Mouse (Mus musculus) forebrain, embryonic 16.5 days (tissue): Measurements from ENCODE around the gene Cab39l. TPM values are rescaled to one million over a fixed set of nuclear protein-coding genes. Genes with fewer than 3 reads are reported as not detected.
A peak's percentile ranks its signal among the peaks of the same experiment; 100 is the strongest.

Experiments
- ATAC-seq: fragments of 200-750 bp; cut with Nextera tagmentation; 2 replicates; pipeline ENCODE4 v1.8.0; 2017; ENCODE audit warnings: mild to moderate bottlenecking, moderate library complexity
- H3K27ac ChIP-seq: fragments of 300-500 bp; sonication (generic); 2 replicates; pipeline ENCODE4 v1.5.1; 2014; ENCODE audit warnings: low read length, control low read depth
- H3K27me3 ChIP-seq: fragments of 300-500 bp; sonication (generic); replicated peaks from 2 replicates; pipeline ENCODE4 v1.6.1; 2014; ENCODE audit warnings: low read length; ENCODE audit not compliant: control insufficient read depth, insufficient read depth
- H3K36me3 ChIP-seq: fragments of 300-500 bp; sonication (generic); 2 replicates; pipeline ENCODE4 v1.6.1; 2014; ENCODE audit not compliant: control insufficient read depth, insufficient read depth
- H3K4me1 ChIP-seq: fragments of 300-500 bp; sonication (generic); replicated peaks from 2 replicates; pipeline ENCODE4 v1.6.1; 2014; ENCODE audit warnings: low read length; ENCODE audit not compliant: control insufficient read depth, insufficient read depth
- H3K4me2 ChIP-seq: fragments of 300-500 bp; sonication (generic); 2 replicates; pipeline ENCODE4 v1.6.1; 2014; ENCODE audit warnings: mild to moderate bottlenecking, low read length, control low read depth
- H3K4me3 ChIP-seq: fragments of 300-500 bp; sonication (generic); replicated peaks from 2 replicates; pipeline ENCODE4 v1.5.1; 2014; ENCODE audit warnings: mild to moderate bottlenecking, low read length, control low read depth
- H3K9ac ChIP-seq: fragments of 300-500 bp; sonication (generic); replicated peaks from 2 replicates; pipeline ENCODE4 v1.6.1; 2014; ENCODE audit warnings: low read depth, low read length, control low read depth
- H3K9me3 ChIP-seq: fragments of 300-500 bp; sonication (generic); 2 replicates; pipeline ENCODE4 v1.6.1; 2016; ENCODE audit warnings: low read length; ENCODE audit not compliant: control insufficient read depth
- WGBS: fragments of 180-500 bp; shearing (Covaris S2); extraction: QIAGEN DNeasy Blood & Tissue Kit; methylation state at CpG from one replicate; pipeline ENCODE4 v1.1.7; 2014; 5-methylcytosine and 5-hydroxymethylcytosine counted together
- polyA plus RNA-seq: library from polyadenylated mRNA; unstranded; fragments of >200 nt; fragmentation: Nextera tagmentation; extraction: Ambion mirVana; gene quantifications from 2 replicates; pipeline ENCODE4 v1.2.1, GENCODE M21; 2015

The Cab39l gene
- polyA plus RNA-seq, 1 experiment from 2014 or later, result 23.5 TPM

DNA sequence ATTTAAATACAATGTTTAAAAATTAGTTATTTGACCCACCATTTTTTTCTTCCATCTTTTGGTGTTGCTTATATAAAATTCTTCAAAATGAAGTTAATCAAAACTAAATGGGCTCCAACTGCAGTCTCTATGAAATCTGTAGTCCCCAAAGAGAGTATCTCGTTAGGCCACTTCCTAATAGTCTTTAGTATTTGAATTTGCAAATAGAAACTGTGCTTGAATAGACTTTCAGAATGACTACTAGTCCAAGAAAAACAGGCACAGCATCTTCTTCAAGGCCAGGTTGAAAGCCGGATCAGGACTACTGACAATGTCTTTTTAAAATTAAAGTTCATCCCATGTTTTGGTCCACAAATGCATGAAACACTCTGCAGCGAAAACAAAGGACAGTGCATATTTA, 3.4 kb upstream of the Cab39l start:
- H3K9me3 ChIP-seq, result no peaks in the 10 kb centered on the region
- ATAC-seq, result no peak
- H3K4me3 ChIP-seq, result no peak overlapping the region
- no peak overlapping the region for H3K4me2 ChIP-seq
- H3K27ac ChIP-seq, result no peak overlapping the region
- H3K9ac ChIP-seq, result no peak overlapping the region
- peaks cover 10% of the 10 kb centered on the region for H3K4me1 ChIP-seq
- H3K36me3 ChIP-seq, result no peaks in the 10 kb centered on the region
- no peaks in the 10 kb centered on the region for H3K27me3 ChIP-seq
- 69% methylated on average over 3 of the region's 3 CpGs for WGBS

DNA sequence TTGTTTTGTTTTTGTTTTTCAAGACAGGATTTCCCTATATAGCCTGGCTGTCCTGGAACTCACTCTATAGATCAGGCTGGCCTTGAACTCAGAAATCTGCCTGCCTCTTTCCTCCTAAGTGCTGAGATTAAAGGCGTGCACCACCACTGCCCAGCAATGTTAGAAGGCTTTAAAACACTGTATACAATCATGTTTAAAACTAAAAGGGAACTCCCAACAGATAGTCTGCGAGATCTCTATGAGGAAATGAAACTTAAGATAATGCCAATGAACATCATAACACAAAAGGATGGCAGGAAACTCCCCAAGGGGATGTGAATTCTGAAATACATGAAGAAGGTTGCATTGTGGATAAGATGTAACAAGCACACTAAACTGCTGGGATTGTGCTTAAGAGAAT, 2.3 kb upstream of the Cab39l start:
- Histone ChIP-seq H3K4me1 (peaks cover 10% of the 10 kb centered on the region), H3K27me3 (no peaks in the 10 kb centered on the region), H3K27ac (no peak overlapping the region), H3K4me3 (no peak overlapping the region), H3K9me3 (no peaks in the 10 kb centered on the region), H3K9ac (no peak overlapping the region), H3K4me2 (no peak overlapping the region), H3K36me3 (no peaks in the 10 kb centered on the region)
- no peak for ATAC-seq
- WGBS, result 89% methylated on average over 2 of the region's 2 CpGs

DNA sequence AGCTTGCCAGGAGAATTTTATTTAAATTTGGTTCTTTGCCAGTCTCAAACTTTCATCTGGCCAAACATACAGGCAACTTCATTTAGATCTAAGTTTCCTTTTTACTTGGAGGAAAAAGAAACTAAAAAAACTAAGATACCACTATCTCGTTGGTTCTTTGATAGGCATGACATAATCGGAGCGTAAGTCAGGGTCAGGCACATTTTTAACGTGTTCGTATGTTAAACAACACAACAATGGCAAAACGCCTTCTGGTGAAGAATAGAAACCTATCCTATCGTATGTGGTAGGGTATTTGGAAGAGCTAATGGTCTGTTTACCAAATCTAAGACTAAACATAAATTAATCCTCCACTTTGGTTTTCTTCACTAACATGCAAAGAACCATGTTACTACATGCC, 733 bp upstream of the Cab39l start:
- 18% methylated on average over 7 of the region's 7 CpGs for WGBS
- peak overlapping the region; percentile 81 for H3K4me2 ChIP-seq
- H3K27ac ChIP-seq, result no peak overlapping the region
- peaks cover 10% of the 10 kb centered on the region for H3K4me1 ChIP-seq
- no peak for ATAC-seq
- peak overlapping the region; percentile 75 for H3K9ac ChIP-seq
- peak overlapping the region; percentile 78 for H3K4me3 ChIP-seq
- no peaks in the 10 kb centered on the region for H3K36me3 ChIP-seq
- no peaks in the 10 kb centered on the region for H3K27me3 ChIP-seq
- no peaks in the 10 kb centered on the region for H3K9me3 ChIP-seq

DNA sequence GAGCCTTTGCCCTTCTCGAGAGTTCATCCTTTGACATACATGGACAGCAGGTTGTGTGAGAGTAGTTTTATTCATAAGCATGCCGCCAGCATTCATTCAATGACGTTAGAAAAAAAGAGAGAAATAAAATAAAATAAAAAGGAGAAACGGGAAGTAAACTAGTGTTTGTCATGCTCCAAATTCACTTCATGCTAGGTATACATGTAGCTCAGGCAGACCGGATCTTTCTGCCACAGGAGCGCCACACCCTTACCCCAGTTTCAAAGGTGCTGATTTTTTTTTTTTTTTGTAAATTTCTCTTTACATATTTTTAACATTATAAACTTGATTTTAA, 667 bp downstream of the Cab39l start:
- Histone ChIP-seq H3K27ac (no peak overlapping the region), H3K36me3 (no peaks in the 10 kb centered on the region), H3K9me3 (no peaks in the 10 kb centered on the region), H3K9ac (peak overlapping the region; percentile 75), H3K4me1 (peaks cover 10% of the 10 kb centered on the region), H3K27me3 (no peaks in the 10 kb centered on the region), H3K4me3 (peak overlapping the region; percentile 78), H3K4me2 (peak overlapping the region; percentile 95)
- 8% methylated on average over 6 of the region's 6 CpGs for WGBS
- no peak for ATAC-seq

DNA sequence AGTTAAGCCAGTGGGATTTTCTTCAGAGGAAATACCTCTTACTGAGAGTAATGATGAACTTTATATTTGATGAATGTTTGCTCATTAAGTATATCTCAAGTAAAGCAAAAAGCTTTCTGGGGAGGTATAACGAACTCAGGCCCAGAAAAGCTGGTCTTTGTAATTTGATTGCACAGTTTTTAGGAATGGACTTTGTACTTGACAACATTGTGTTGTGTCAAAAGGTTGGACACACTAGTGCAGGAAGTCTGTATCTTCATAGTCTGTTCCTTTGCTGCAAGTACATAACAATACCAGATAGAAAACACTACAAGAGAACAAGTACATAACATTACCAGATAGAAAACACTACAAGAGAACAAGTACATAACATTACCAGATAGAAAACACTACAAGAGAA, 4.6 kb downstream of the Cab39l start:
- H3K27me3 ChIP-seq, result no peaks in the 10 kb centered on the region
- ATAC-seq, result no peak
- 70% methylated on average over 1 of the region's 1 CpGs for WGBS

DNA sequence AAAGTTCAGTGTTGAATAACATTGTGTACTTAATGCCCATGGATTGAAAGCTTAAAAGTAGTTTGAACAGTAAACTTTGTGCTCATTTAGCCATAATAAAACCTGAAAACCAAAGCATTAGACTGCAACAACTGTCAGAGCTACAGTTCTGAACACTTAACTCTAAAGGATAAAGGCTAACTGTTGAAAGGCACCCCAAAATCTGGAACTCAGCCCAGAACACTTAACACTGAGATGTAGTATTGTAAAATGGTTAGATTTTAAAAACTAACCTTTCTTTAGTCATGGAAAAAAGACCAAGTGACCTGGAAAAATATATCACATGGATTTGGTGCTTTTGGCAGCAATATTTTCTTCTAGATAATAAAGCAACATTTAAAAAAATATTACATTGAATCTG, 7.2 kb downstream of the Cab39l start:
- ATAC-seq, result no peak

More for the DNA sequence above, 4.6 kb downstream of the Cab39l start:
- Histone ChIP-seq H3K9me3 (0 out of 2 replicates have a peak, but pooled peaks cover 4% of the 10 kb centered on the region), H3K4me2 (no peak overlapping the region), H3K27ac (no peak overlapping the region), H3K4me3 (no peak overlapping the region), H3K4me1 (peaks cover 3% of the 10 kb centered on the region), H3K36me3 (no peaks in the 10 kb centered on the region), H3K9ac (no peak overlapping the region)

DNA sequence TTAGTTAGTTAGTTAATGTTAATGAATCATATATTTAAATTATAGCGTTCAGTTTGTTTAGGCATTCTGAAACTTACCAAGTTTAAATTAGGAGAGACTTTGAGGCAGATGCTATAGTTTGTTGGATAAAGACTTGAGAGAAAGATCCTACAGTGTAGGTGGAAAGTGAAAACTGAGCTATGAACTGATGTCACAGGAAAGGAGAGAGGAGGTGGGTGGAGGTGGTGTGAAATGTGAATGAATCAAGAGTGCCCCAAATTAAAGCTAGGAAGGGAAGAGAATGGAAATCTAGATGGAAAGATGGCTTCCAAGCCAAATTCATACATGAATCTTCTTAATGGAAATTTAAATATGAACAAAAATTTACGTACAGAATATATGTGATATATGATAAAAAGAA, 25.7 kb downstream of the Cab39l start:
- WGBS, result 93% methylated on average over 2 of the region's 2 CpGs
- H3K36me3 ChIP-seq, result no peaks in the 10 kb centered on the region
- no peak overlapping the region for H3K4me2 ChIP-seq
- no peaks in the 10 kb centered on the region for H3K9me3 ChIP-seq
- H3K9ac ChIP-seq, result no peak overlapping the region
- H3K4me1 ChIP-seq, result no peaks in the 10 kb centered on the region
- H3K27me3 ChIP-seq, result no peaks in the 10 kb centered on the region
- no peak for ATAC-seq
- H3K27ac ChIP-seq, result no peak overlapping the region
- no peak overlapping the region for H3K4me3 ChIP-seq

More for the DNA sequence above, 7.2 kb downstream of the Cab39l start:
- Histone ChIP-seq H3K4me1 (no peaks in the 10 kb centered on the region), H3K27me3 (no peaks in the 10 kb centered on the region), H3K27ac (no peak overlapping the region), H3K4me3 (no peak overlapping the region), H3K4me2 (no peak overlapping the region), H3K36me3 (no peaks in the 10 kb centered on the region), H3K9ac (no peak overlapping the region), H3K9me3 (0 out of 2 replicates have a peak, but pooled peaks cover 4% of the 10 kb centered on the region)

DNA sequence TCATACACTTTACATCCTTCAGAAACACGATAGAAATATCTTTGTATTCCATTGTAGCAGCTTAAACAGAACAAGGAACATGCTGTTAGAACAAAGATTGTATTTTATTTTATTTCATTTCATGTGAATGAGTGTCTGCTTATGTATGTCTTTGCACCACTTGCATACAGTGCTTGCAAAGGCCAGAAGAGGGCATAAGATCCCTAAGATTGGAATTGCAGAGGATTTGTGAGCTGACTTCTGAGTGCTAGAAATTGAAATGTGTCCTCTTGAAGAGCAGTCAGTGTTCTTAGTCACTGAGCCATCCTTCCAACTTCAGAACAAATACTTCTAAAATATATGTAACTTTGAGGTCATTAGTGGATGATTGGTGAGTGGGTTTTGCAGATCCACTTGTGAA, 27.0 kb downstream of the Cab39l start:
- Histone ChIP-seq H3K4me1 (no peaks in the 10 kb centered on the region), H3K4me2 (no peak overlapping the region), H3K27ac (no peak overlapping the region), H3K27me3 (no peaks in the 10 kb centered on the region), H3K36me3 (no peaks in the 10 kb centered on the region), H3K9me3 (no peaks in the 10 kb centered on the region), H3K4me3 (no peak overlapping the region), H3K9ac (no peak overlapping the region)
- ATAC-seq, result no peak
- 74% methylated on average over 1 of the region's 1 CpGs for WGBS

DNA sequence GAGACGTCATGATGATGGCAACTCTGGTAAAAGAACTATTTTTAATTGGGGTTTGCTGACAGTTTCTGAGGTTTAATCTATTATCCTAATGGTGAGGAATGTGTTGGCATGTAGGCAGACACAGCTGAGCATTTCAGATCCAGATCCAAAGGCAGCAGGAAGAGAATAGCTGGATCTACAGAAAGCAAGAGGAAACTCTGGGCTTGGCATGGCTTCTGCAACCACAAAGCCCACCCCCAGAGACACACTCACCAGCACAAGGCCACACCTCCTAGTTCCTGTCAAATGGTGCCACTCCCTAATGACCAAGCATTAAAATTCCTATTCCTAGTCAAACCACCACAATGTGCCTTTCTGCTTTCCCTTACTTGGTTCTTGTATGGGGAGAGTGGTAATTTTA, 30.0 kb downstream of the Cab39l start:
- WGBS, result 82% methylated on average over 1 of the region's 1 CpGs
- no peak overlapping the region for H3K4me3 ChIP-seq
- no peak overlapping the region for H3K9ac ChIP-seq
- no peak overlapping the region for H3K4me2 ChIP-seq
- H3K27ac ChIP-seq, result no peak overlapping the region
- no peaks in the 10 kb centered on the region for H3K4me1 ChIP-seq
- no peak for ATAC-seq
- no peaks in the 10 kb centered on the region for H3K9me3 ChIP-seq
- H3K36me3 ChIP-seq, result no peaks in the 10 kb centered on the region
- no peaks in the 10 kb centered on the region for H3K27me3 ChIP-seq

DNA sequence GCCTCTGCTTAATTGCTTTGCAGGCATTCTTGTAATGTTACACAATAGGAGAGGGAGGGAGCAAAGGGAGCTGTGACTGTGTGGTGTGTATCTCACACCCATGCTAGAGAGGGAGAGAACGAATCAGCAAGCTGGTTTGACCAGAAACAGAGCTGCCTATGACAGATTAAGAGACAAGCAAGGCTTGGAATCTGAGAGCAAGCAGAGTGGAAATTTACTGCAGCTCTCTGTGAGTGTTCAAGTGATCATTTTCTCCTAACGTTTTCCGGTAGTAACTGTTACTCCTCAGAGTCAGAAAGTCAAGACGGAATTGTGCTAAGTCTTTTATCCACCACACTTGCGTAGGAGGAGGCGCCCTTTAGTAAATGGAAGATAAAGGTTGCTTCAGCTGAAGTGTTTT, 37.9 kb downstream of the Cab39l start:
- no peaks in the 10 kb centered on the region for H3K9me3 ChIP-seq
- H3K4me3 ChIP-seq, result no peak overlapping the region
- 72% methylated on average over 6 of the region's 6 CpGs for WGBS
- H3K27ac ChIP-seq, result no peak overlapping the region
- no peaks in the 10 kb centered on the region for H3K36me3 ChIP-seq
- no peaks in the 10 kb centered on the region for H3K27me3 ChIP-seq
- no peak overlapping the region for H3K9ac ChIP-seq
- no peak overlapping the region for H3K4me2 ChIP-seq
- no peaks in the 10 kb centered on the region for H3K4me1 ChIP-seq
- ATAC-seq, result no peak
